ENCODE assay signal across 17 mouse cellular contexts in the genomic region with DNA sequence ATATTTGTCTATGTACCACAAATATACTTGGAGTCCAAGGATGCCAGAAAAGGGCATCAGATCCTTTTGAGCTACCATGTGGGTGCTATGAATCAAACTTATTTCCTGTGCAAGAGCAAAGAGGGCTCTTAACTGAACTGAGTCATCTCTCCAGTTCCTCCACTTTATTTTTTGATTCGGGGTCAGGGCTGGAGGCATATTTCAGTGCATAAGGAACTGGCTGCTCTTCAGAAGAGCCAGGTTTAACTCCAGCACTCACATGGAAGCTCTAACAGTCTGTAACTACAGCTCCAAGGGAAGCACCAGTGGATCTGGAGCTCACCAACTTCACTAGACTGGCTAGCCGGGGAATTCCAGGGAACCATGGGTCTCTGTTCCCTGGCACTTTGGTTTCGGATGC. TPM values are rescaled to one million over a fixed set of nuclear protein-coding genes. Genes with fewer than 3 reads are reported as not detected.
DNase-seq lines count a peak whose midpoint lies in the region; TF ChIP-seq lines count a peak whose summit lies in the region.
"Had no signal": no experiment of that assay in that cellular context is flagged by ENCODE, and none has a peak within 500 bp of the region (broad histone marks: within the 10 kb centered on the region; RNA-seq: fewer than 3 reads in every experiment).

No protein-coding gene starts in this region.

- H3K4me3 ChIP-seq in gastrocnemius, adult 2 months = no peak overlapping the region
- H3K4me3 ChIP-seq in macrophage (ENCODE audit: inconsistent target) = no peak overlapping the region
- H3K4me3 ChIP-seq: erythroblast, embryonic 14.5 days; heart, embryonic 13.5 days; limb, embryonic 12.5 days; neural tube, embryonic 12.5 days had no signal

- peaks cover 98% of the 10 kb centered on the region for H3K79me2 ChIP-seq in macrophage (ENCODE audit: inconsistent target)

- intact Hi-C loops in gastrocnemius, adult 2 months (cut with DNase I) = no loop called here

- TF ChIP-seq CTCF in gastrocnemius, adult 2 months (IDR thresholded peaks at IDR 0.05) = no peak

- H3K27ac ChIP-seq in gastrocnemius, adult 2 months = peak overlapping the region; percentile 6; the same call in 1 of the 2 replicates
- peak overlapping the region; percentile 88 for H3K27ac ChIP-seq in macrophage
- H3K27ac ChIP-seq: heart, embryonic 13.5 days; limb, embryonic 12.5 days; liver, embryonic 14.5 days; neural tube, embryonic 12.5 days had no signal

- no peak for DNase-seq in gastrocnemius, adult 2 months
- DNase-seq in gastrocnemius, postnatal 4 days (ENCODE audit: low spot score in 2 of 2) = no peak
- DNase-seq in lung, postnatal 36 days = peak; percentile 8
- no peak for DNase-seq in lung, postnatal 25 days (ENCODE audit: low spot score)
- DNase-seq in adrenal gland, postnatal 14 days = peak; percentile 44
- DNase-seq in urinary bladder, postnatal 36 days (ENCODE audit: low spot score in 2 of 2) = no peak
- DNase-seq in urinary bladder, postnatal 14 days (ENCODE audit: low spot score) = no peak
- DNase-seq: cerebellum, adult 8-10 months; lung, postnatal 14 days; right cerebral cortex, postnatal 4 days; thymus, adult 2 months had no signal

- 50% methylated on average over 3 of the region's 3 CpGs for WGBS in macrophage (ENCODE audit: missing documents)

- H3K36me3 ChIP-seq in macrophage (ENCODE audit: inconsistent target) = no peaks in the 10 kb centered on the region
- H3K36me3 ChIP-seq: heart, embryonic 13.5 days; limb, embryonic 12.5 days; neural tube, embryonic 12.5 days had no signal

RNA-seq across cellular contexts. Expression of a gene that starts 21.7 kb away (rescaled TPM):
- 10 to 100 TPM; 31.1 to 39.6 TPM for total RNA-seq in gastrocnemius, adult 2 months (2021)
- total RNA-seq in gastrocnemius, postnatal 4 days (2021) = 10 to 100 TPM; 90.1 to 92.8 TPM
- total RNA-seq in adrenal gland, postnatal 14 days (2021) = 95.5 and 98.6 TPM in 2 replicates
- total RNA-seq in macrophage (2018; cell fraction: chromatin; rRNA removed) = 10 to 100 TPM; 13.1 to 73.9 (median 45.0) TPM
- total RNA-seq in macrophage (2018; cell fraction: cytosol; rRNA removed) = 100 to 1,000 TPM in 1 of 26 experiments, 10 to 100 TPM in 25; 24.1 to 108 (median 58.6) TPM
- total RNA-seq in macrophage (2018; cell fraction: nucleus; rRNA removed) = 100 to 1,000 TPM in 14 of 26 experiments, 10 to 100 TPM in 12; 53.3 to 221 (median 101) TPM
- polyA plus RNA-seq in macrophage (2018) = 64.0 to 109 TPM (median 66.5 TPM) in 3 replicates

Comparison
In these comparisons a context has a peak if more than half of its experiments do, and no peak if none do; other contexts are left out.
1. DNase-seq: peak in lung, postnatal 36 days (single experiment) and adrenal gland, postnatal 14 days (single experiment); none in gastrocnemius, adult 2 months (single experiment), gastrocnemius, postnatal 4 days (0 of 2), lung, postnatal 25 days (single experiment), urinary bladder, postnatal 36 days (0 of 2) and urinary bladder, postnatal 14 days (single experiment).